Mouse (Mus musculus) common myeloid progenitor, adult 5-6 weeks (primary cell): ENCODE results near the gene Olfr114. TPM values are rescaled to one million over a fixed set of nuclear protein-coding genes. Genes with fewer than 3 reads are reported as not detected.

Experiments used
- ATAC-seq: replicated peaks from 2 replicates; pipeline ENCODE4 v1.8.0; 2016; ENCODE audit warnings: low read depth, mild to moderate bottlenecking, moderate TSS enrichment, inconsistent platforms; ENCODE audit not compliant: poor library complexity, severe bottlenecking
- total RNA-seq: library from RNA; stranded (forward); fragments of 200-1000, 187-1606 nt; gene quantifications from 2 replicates; pipeline ENCODE4 v1.2.3, GENCODE M21; 2017

The Olfr114 gene
- not detected in 2 replicates for total RNA-seq

GRCm38 (mm10) chr17:37592643-37593042 lies at the start of gene Olfr114:
Gene Olfr114 (minus strand): TSS chr17:37592743.
- no peak for ATAC-seq

- ATAC-seq, result no peak
Observed at GRCm38 (mm10) chr17:37627009-37627408, 34.5 kb upstream of the Olfr114 start, which contains the start of the genes Olfr115 and Olfr116. Gene Olfr115 (minus strand): TSS chr17:37627109. Gene Olfr116 (minus strand): TSS chr17:37627199.

- ATAC-seq, result no peak
Observed at GRCm38 (mm10) chr17:37577563-37577962, 15.0 kb downstream of the Olfr114 start, which contains the start of gene Olfr113. Gene Olfr113 (minus strand): TSS chr17:37577663.

- ATAC-seq, result no peak
Observed at GRCm38 (mm10) chr17:37569351-37569750, 23.2 kb downstream of the Olfr114 start, which contains the start of gene Olfr112. Gene Olfr112 (minus strand): TSS chr17:37569451.

- no peak for ATAC-seq
Observed at GRCm38 (mm10) chr17:37558913-37559615, 33.5 kb downstream of the Olfr114 start.

- ATAC-seq, result no peak
Observed at GRCm38 (mm10) chr17:37543800-37544435, 48.6 kb downstream of the Olfr114 start.

GRCm38 (mm10) chr17:37541454-37542119 lies 51.0 kb downstream of the Olfr114 start:
- ATAC-seq, result no peak

Other genes starting within 250 kb of the Olfr114 start
- not detected in 2 replicates for gene Olfr104-ps, start 233.2 kb downstream of the Olfr114 start, total RNA-seq
- gene Olfr105-ps, start 213.7 kb downstream of the Olfr114 start, total RNA-seq, result not detected in 2 replicates
- not detected in 2 replicates for gene Olfr106-ps, start 202.3 kb downstream of the Olfr114 start, total RNA-seq
- gene Olfr107, start 193.5 kb downstream of the Olfr114 start, total RNA-seq, result not detected in 2 replicates
- not detected in 2 replicates for gene Olfr108, start 147.3 kb downstream of the Olfr114 start, total RNA-seq
- not detected in 2 replicates for gene Olfr109, start 133.8 kb downstream of the Olfr114 start, total RNA-seq
- gene H2-M2, start 109.2 kb downstream of the Olfr114 start, total RNA-seq, result not detected in 2 replicates
- not detected in 2 replicates for gene Olfr110, start 100.3 kb downstream of the Olfr114 start, total RNA-seq
- not detected in 2 replicates for gene Olfr111, start 84.7 kb downstream of the Olfr114 start, total RNA-seq
- not detected in 2 replicates for gene Olfr112, start 23.3 kb downstream of the Olfr114 start, total RNA-seq
- gene Olfr113, start 15.1 kb downstream of the Olfr114 start, total RNA-seq, result not detected in 2 replicates
- gene Olfr115, start 34.4 kb upstream of the Olfr114 start, total RNA-seq, result not detected in 2 replicates
- gene Olfr116, start 34.5 kb upstream of the Olfr114 start, total RNA-seq, result not detected in 2 replicates
- gene Olfr117, start 71.0 kb upstream of the Olfr114 start, total RNA-seq, result not detected in 2 replicates
- not detected in 2 replicates for gene Olfr118, start 74.2 kb upstream of the Olfr114 start, total RNA-seq
- gene Olfr119, start 103.8 kb upstream of the Olfr114 start, total RNA-seq, result not detected in 2 replicates
- not detected in 2 replicates for gene Olfr120, start 129.1 kb upstream of the Olfr114 start, total RNA-seq
- gene Olfr121, start 156.1 kb upstream of the Olfr114 start, total RNA-seq, result not detected in 2 replicates
- not detected in 2 replicates for gene Olfr122, start 175.9 kb upstream of the Olfr114 start, total RNA-seq
- gene Olfr123, start 200.8 kb upstream of the Olfr114 start, total RNA-seq, result not detected in 2 replicates
- gene Olfr124, start 207.1 kb upstream of the Olfr114 start, total RNA-seq, result not detected in 2 replicates
- not detected in 2 replicates for gene Olfr125, start 240.2 kb upstream of the Olfr114 start, total RNA-seq